Mouse (Mus musculus) stomach, embryonic 14.5 days (tissue): ENCODE data around the gene Tma16. TPM values are rescaled to one million over a fixed set of nuclear protein-coding genes. Genes with fewer than 3 reads are reported as not detected.

ENCODE experiments used
- ATAC-seq: fragments of 200-750 bp; cut with Nextera tagmentation; 2 replicates; pipeline ENCODE4 v1.8.0; 2017; ENCODE audit warnings: low read depth, moderate TSS enrichment; ENCODE audit not compliant: insufficient number of reproducible peaks, insufficient read depth, low FRiP score
- H3K27ac ChIP-seq: fragments of 300-500 bp; sonication (generic); 2 replicates; pipeline ENCODE4 v1.5.1; 2014; ENCODE audit warnings: mild to moderate bottlenecking, low read length, moderate library complexity, mixed read lengths
- H3K27me3 ChIP-seq: fragments of 300-500 bp; sonication (generic); 2 replicates; pipeline ENCODE4 v1.6.1; 2014; ENCODE audit warnings: low read length, control low read depth, mixed read lengths; ENCODE audit not compliant: control insufficient read depth, insufficient read depth
- H3K36me3 ChIP-seq: fragments of 300-500 bp; sonication (generic); 2 replicates; pipeline ENCODE4 v1.6.1; 2014; ENCODE audit warnings: mild to moderate bottlenecking, control low read depth, low read length, moderate library complexity, mixed read lengths; ENCODE audit not compliant: control insufficient read depth, insufficient read depth
- H3K4me1 ChIP-seq: fragments of 300-500 bp; sonication (generic); 2 replicates; pipeline ENCODE4 v1.6.1; 2014; ENCODE audit warnings: low read length, control low read depth, mixed read lengths; ENCODE audit not compliant: control insufficient read depth, insufficient read depth
- H3K4me2 ChIP-seq: fragments of 300-500 bp; sonication (generic); replicated peaks from 2 replicates; pipeline ENCODE4 v1.6.1; 2014; ENCODE audit warnings: low read depth, low read length, control low read depth
- H3K4me3 ChIP-seq: fragments of 300-500 bp; sonication (generic); 2 replicates; pipeline ENCODE4 v1.5.1; 2014; ENCODE audit warnings: low read depth, low read length, control low read depth
- H3K9ac ChIP-seq: fragments of 300-500 bp; sonication (generic); replicated peaks from 2 replicates; pipeline ENCODE4 v1.6.1; 2014; ENCODE audit warnings: low read depth, mild to moderate bottlenecking, control low read depth, low read length, moderate library complexity, mixed read lengths
- H3K9me3 ChIP-seq: fragments of 300-500 bp; sonication (generic); 2 replicates; pipeline ENCODE4 v1.6.1; 2016; ENCODE audit warnings: low read depth, low read length, control low read depth; ENCODE audit not compliant: control insufficient read depth
- WGBS: fragments of 180-500 bp; shearing (Covaris S2); extraction: QIAGEN DNeasy Blood & Tissue Kit; methylation state at CpG from one replicate; pipeline ENCODE4 v1.1.7; 2014; 5-methylcytosine and 5-hydroxymethylcytosine counted together
- polyA plus RNA-seq: library from polyadenylated mRNA; unstranded; fragments of >200 nt; fragmentation: Nextera tagmentation; extraction: Ambion mirVana; gene quantifications from 2 replicates; pipeline ENCODE4 v1.2.1, GENCODE M21; 2014

Tma16 gene
- polyA plus RNA-seq, 1 experiment from 2014 or later: 15.2 TPM

DNA sequence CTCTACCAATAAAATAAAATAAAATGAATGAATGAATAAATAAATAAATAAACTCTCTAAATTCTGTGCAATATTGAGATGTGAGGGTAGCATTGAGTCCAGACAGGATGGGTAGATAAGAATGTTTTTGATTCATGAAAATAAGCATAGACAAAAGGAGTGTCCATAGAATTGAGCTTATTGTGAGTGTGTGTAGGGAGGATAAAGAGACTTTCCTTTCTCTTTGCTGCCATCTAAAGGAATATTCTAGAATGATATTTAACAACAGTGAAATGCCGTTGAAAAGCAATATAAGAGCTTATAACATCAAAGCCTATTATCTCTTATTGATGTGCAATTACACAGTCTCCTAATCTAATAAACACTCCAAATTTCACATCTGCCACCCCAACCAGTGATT lies 45.2 kb downstream of the Tma16 start:
- ATAC-seq: no peak
- Histone ChIP-seq H3K4me2 (no peak overlapping the region), H3K9me3 (no peaks in the 10 kb centered on the region), H3K36me3 (no peaks in the 10 kb centered on the region), H3K9ac (no peak overlapping the region), H3K4me3 (no peak overlapping the region), H3K4me1 (no peaks in the 10 kb centered on the region), H3K27me3 (no peaks in the 10 kb centered on the region), H3K27ac (no peak overlapping the region)
- WGBS: 17% methylated on average over 1 of the region's 1 CpGs

DNA sequence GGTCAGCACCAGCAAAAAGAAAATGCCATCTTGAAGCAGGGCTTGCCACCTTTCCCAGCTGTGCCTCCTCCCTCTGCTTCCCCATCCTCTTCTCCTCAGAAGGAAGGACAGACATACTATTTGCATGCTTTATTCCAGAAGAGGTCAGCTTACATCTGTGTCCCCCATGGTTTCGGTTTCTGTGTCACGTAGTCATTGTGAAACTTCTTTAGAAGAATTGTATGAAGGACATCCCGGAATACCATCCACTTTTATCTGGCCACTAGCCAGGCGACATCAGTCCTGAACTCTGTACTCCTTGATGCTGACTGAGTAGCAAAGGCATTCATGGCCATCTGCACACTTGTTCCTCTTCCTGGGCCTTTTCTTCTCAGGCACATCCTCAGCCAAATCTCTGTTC lies 47.9 kb downstream of the Tma16 start:
- no peaks in the 10 kb centered on the region for H3K36me3 ChIP-seq
- H3K27ac ChIP-seq: no peak overlapping the region
- WGBS: 86% methylated on average over 4 of the region's 4 CpGs
- no peak overlapping the region for H3K4me3 ChIP-seq
- H3K27me3 ChIP-seq: no peaks in the 10 kb centered on the region
- no peaks in the 10 kb centered on the region for H3K4me1 ChIP-seq
- no peak overlapping the region for H3K9ac ChIP-seq
- no peaks in the 10 kb centered on the region for H3K9me3 ChIP-seq
- no peak overlapping the region for H3K4me2 ChIP-seq
- ATAC-seq: no peak

DNA sequence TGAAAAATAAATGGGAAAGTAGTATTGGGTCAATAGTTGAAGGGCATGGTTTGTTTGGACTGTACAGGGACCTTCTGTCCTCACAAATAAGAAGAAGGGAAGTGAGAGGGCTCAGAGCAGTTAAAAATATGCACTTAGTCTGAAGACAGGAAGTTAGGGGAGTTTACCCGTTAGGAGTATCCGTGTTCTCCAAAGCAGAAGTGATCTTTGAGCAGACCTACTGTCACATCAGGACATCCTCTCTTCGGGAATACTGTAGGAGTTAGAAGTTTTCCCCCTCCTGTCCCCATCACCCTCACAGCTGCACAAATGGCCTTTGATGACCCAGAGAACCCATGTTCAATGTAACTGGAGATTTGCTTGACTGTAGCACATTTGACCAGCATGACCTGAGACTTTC lies 48.4 kb downstream of the Tma16 start:
- WGBS: 40% methylated on average over 3 of the region's 3 CpGs
- Histone ChIP-seq H3K9ac (no peak overlapping the region), H3K36me3 (no peaks in the 10 kb centered on the region), H3K4me1 (no peaks in the 10 kb centered on the region), H3K27ac (no peak overlapping the region), H3K27me3 (no peaks in the 10 kb centered on the region), H3K4me3 (no peak overlapping the region), H3K4me2 (no peak overlapping the region), H3K9me3 (no peaks in the 10 kb centered on the region)
- no peak for ATAC-seq

DNA sequence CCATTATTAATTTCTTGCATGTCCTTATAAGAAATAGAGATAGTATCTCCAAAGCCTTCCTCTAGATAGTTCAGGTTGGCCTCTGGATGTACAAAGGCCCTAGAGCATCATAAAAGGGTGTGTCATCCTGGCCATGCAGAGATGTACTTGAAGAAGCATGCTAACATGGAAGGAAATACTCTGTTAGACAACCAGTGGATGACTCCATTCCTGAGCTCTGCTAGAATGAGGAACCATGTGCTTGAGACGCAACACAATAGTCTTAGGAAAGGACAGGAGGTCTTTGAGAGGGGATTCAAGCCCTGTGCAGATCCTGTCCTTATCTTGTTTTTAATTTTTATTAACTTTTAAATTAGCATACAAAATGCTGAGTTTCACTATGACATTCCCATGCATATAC lies 49.5 kb downstream of the Tma16 start:
- Histone ChIP-seq H3K27ac (no peak overlapping the region), H3K9ac (no peak overlapping the region), H3K4me3 (no peak overlapping the region), H3K4me1 (no peaks in the 10 kb centered on the region), H3K27me3 (no peaks in the 10 kb centered on the region), H3K4me2 (no peak overlapping the region), H3K36me3 (no peaks in the 10 kb centered on the region), H3K9me3 (no peaks in the 10 kb centered on the region)
- no peak for ATAC-seq
- 100% methylated on average over 1 of the region's 1 CpGs for WGBS

DNA sequence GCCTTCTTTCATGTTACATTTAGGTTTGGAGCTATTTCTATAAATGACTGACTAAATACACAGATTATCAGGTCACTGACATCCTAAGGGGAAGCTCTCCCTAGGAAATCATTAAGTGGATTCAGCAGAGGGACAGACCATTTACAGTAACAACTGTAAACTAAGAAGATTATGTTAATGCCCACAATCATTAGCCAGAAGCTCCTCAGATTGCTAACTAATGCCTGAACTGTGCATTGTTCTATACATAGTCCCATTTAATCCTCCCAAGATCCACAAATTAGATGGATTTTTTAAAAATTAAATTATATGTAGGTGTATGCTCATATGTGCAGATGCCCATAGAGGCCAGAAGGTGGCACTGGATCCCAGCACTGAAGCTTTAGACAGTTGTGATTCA lies 52.8 kb downstream of the Tma16 start:
- Histone ChIP-seq H3K27ac (no peak overlapping the region), H3K36me3 (no peaks in the 10 kb centered on the region), H3K27me3 (no peaks in the 10 kb centered on the region), H3K9me3 (no peaks in the 10 kb centered on the region), H3K4me2 (no peak overlapping the region), H3K4me1 (no peaks in the 10 kb centered on the region), H3K4me3 (no peak overlapping the region), H3K9ac (no peak overlapping the region)
- ATAC-seq: no peak

DNA sequence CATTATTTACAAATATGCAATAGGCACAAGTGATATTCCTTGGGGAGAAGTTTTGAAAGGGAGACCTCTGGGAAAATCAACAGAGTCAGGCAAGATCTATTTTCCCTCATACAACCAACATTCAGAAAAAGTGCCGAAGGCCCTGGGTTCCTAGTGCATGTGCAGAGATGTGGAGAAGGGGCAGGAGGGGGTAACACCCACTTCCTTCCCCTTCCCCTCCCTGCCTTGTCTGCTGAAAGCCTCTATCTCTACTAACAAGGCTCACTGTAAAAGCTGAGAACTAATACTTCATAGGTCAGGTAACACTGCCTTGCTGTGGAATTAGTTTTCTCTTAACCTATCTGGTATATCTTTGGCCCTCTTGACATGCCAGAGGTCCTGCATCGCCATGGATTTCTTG lies 55.7 kb downstream of the Tma16 start:
- no peaks in the 10 kb centered on the region for H3K36me3 ChIP-seq
- ATAC-seq: no peak
- H3K27ac ChIP-seq: no peak overlapping the region
- WGBS: 75% methylated on average over 2 of the region's 2 CpGs
- no peaks in the 10 kb centered on the region for H3K4me1 ChIP-seq
- no peak overlapping the region for H3K4me2 ChIP-seq
- no peak overlapping the region for H3K9ac ChIP-seq
- no peaks in the 10 kb centered on the region for H3K9me3 ChIP-seq
- no peaks in the 10 kb centered on the region for H3K27me3 ChIP-seq
- no peak overlapping the region for H3K4me3 ChIP-seq

Other genes with a start within 250 kb of the Tma16 start
- gene Tktl2, start 25.2 kb upstream of the Tma16 start, polyA plus RNA-seq: not detected in 2 replicates
- 0.14 TPM in 1 of 2 replicates, not detected in the other for gene Npy5r, start 201.6 kb upstream of the Tma16 start, polyA plus RNA-seq
- gene Npy1r, start 210.7 kb upstream of the Tma16 start, polyA plus RNA-seq: 1.4 and 2.1 TPM in 2 replicates